Mouse (Mus musculus) bone marrow macrophage, adult 2 months (primary cell): ENCODE measurements around the gene Cox8c.

Experiments used
- CTCF ChIP-seq: IDR thresholded peaks from 2 replicates; pipeline ENCODE4 v1.5.1; 2012; ENCODE audit warnings: low read depth, mild to moderate bottlenecking, low read length, moderate library complexity
- POLR2A ChIP-seq: IDR thresholded peaks from 2 replicates; pipeline ENCODE4 v1.6.1; 2012; ENCODE audit warnings: mild to moderate bottlenecking, low read depth, low read length, borderline replicate concordance

- TF ChIP-seq POLR2A (no peak), CTCF (no peak)
Observed at GRCm38 (mm10) chr12:102945571-102945970, 46.5 kb downstream of the Cox8c start.
